Mouse (Mus musculus): ENCODE measurements around the gene Rragc. TPM values are rescaled to one million over a fixed set of nuclear protein-coding genes. Genes with fewer than 3 reads are reported as not detected.

Gene Rragc
- total RNA-seq, 2 experiments from 2014 or later = 47.4 to 52.6 TPM

DNA sequence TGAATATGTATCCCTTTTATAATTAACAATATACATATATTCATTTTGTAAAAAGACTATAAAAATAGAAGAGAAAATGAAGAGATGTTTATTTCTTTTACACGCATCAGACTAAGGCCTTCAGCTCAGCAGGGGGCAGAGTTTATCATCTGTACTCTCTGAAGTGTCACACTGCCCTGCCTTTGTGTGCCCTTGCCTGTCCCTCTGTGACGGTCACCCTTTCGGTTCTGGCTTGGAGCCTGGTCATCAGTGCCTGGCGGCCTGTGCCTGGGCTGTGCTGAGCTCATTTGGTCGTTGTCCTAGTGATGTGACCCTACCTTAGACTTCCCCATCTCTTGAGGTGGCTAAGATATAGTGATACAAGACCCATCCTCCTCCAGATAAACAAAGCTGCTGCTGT is 29.9 kb downstream of the Rragc start:
- intact Hi-C loops (cut with DNase I) = no loop called here
- no peak for DNase-seq (ENCODE audit: extremely low spot score in 1 of 2, low spot score in 2 of 2)

DNA sequence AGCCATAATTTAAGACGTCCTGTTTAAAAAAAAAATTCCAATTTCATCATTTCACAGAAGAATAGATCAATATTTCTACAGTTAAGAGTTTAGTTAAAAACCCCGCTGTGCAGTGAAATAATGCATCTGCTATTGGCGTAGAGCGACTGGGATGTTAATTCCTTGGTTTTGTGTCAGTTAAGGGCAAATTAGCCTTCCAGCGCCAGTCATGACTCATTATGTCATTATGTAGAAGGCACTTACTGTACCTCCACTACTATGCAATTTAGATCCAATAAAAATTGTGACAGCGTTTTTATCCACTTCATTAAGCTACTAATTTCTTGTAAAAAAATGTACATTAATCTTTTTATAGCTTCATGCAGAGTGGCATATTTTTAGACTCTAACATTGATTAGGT is 31.7 kb downstream of the Rragc start:
- intact Hi-C loops (cut with DNase I) = no loop called here

DNA sequence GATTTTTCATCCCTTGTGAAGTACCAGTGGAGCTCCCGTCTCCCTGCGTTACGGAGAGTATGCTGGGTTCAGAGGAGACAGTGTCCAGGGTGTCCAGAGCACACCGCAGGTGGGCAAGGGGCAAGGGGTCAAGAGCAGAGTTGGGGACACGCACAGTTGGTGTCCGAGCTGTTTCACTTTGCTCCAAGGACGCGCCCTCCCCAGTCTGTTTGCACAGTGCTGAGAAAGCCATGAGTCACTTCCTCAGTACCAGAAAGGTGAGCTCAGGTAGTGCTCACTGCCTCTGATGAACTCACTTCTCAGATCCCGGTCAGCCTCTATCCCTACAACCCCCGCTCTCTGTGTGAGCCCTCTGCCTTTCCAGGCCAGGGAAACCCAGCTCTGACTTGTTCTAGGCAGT is 32.4 kb downstream of the Rragc start:
- intact Hi-C loops (cut with DNase I) = loop anchor here (10.0 kb wide), 1 partner anchor 445 kb away; no protein-coding TSS in a partner anchor
- DNase-seq (ENCODE audit: extremely low spot score in 1 of 2, low spot score in 2 of 2) = no peak

More for the DNA sequence above, 31.7 kb downstream of the Rragc start:
- DNase-seq (ENCODE audit: extremely low spot score in 1 of 2, low spot score in 2 of 2) = no peak

DNA sequence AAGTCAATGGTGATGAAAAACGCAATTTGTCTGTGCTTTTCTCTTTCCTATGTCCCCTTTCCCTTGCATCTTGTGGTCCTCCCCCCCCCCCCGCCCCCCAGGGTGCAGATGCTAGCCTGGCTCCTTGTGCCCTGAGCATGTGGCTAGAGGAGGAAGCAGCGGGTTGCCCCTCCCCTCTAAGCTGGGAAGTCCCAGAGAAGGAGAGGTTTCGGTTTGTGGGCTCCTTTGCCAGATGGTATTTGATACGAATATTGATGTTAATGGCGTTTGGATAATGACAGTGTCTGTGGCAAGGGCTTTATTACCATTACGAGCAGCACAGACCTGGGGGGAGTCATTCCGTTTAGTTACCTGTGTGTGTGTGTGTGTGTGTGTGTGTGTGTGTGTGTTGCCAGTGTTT is 34.8 kb downstream of the Rragc start:
- no peak for DNase-seq (ENCODE audit: extremely low spot score in 1 of 2, low spot score in 2 of 2)
- intact Hi-C loops (cut with DNase I) = loop anchor here (10.0 kb wide), 1 partner anchor 443 kb away; no protein-coding TSS in a partner anchor

DNA sequence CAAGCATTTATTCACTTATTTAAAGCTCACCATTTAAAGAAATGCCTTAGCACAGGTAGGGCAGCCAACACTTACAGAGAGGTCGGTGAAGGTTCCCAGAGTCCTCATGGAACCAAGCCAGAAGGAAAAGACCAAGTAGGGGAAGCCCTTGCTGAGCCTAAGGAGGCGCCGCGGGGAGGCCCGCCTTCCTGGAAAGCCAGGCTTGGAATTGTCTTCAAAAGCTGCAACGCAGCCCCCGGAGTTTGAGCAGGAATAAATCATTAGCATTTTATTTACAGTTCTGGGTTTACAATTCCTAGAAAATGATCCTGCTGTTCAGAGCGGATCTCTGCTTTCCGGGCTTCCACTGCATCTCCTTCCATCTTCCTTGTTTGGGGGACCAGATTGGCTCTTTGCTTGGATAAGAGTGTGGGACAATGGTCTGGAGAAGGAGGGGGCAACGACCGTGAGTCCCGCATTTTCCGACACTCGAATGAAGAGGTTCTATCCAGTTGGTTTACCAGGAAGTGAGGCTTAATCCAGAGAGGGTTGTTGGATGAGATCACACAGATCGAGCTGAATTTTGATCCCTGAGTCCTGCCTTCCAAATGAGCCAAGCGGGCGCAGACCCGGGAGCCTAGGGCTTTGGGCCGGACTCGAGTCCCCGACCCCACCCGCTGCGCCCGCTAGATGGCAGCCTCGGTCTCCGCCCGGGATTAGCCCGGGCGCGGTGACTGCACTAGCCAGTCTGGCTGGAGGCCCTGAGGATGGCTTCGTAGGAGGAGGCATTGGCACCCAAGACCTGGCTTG is 39.7 kb downstream of the Rragc start:
- DNase-seq (ENCODE audit: extremely low spot score in 1 of 2, low spot score in 2 of 2) = peak; percentile 52 to 86

DNA sequence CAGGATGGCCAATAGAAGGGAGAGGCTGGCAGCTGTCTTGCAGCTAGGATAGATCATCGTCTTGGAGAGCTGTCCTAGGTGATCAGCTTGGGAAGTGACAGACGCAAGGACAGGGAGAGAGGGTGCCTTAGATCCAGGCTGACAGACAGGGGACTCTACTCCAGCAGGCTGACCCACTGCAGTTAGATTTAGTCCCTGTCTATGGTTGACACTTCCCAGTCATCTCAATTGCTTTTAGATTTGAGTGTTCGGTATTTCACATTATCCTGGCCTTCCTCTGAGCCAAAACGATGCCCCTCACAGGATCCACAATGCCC is 40.2 kb downstream of the Rragc start:
- intact Hi-C loops (cut with DNase I) = loop anchor here (5.0 to 10.0 kb wide), 3 partner anchors 240 to 715 kb away; no protein-coding TSS in a partner anchor
- DNase-seq (ENCODE audit: extremely low spot score in 1 of 2, low spot score in 2 of 2) = no peak

More for the DNA sequence above, 39.7 kb downstream of the Rragc start:
- intact Hi-C loops (cut with DNase I) = loop anchor here (5.0 to 10.0 kb wide), 3 partner anchors 240 to 715 kb away; no protein-coding TSS in a partner anchor

DNA sequence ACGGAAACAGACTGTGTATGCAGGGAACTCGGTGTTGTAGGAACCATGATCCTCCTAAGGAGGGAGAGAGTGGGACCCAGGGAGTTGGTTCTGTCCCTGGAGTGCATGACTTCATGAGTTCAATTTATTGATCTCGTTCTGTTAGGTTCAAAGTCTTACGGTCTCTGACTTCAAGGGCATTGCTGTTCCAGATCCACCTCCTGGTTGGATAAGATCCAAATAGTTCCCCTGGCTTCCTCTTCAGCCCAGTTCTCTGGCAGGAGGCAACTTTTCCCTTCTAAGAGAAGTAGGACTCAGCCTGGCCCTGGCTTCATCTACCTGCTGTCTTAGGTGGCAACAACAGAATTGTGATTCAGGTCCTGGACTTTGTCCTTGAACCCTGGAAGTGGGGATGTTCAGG is 40.6 kb downstream of the Rragc start:
- intact Hi-C loops (cut with DNase I) = loop anchor here (5.0 to 10.0 kb wide), 3 partner anchors 239 to 714 kb away; no protein-coding TSS in a partner anchor
- DNase-seq (ENCODE audit: extremely low spot score in 1 of 2, low spot score in 2 of 2) = no peak

DNA sequence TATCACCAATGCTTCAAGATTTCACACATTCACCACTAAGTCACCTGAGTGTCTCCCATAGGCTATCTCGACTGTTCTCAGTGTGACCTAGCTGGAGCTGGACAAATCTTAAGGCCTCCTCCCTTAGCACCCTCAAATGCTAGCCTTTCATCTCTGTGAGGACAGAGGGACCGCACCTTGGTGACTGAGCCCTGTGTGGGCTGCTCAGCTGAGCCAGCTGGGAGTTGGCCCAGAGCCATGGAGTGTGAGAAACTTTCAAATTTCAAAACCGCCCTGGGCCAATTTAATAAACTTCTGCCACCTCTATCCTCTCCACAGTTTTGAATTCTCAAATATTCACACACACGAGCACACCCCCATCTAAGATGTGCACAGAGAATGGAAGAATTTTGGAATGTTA is 43.7 kb downstream of the Rragc start:
- intact Hi-C loops (cut with DNase I) = no loop called here
- DNase-seq (ENCODE audit: extremely low spot score in 1 of 2, low spot score in 2 of 2) = peak in 1 of 2 experiments; percentile 47

DNA sequence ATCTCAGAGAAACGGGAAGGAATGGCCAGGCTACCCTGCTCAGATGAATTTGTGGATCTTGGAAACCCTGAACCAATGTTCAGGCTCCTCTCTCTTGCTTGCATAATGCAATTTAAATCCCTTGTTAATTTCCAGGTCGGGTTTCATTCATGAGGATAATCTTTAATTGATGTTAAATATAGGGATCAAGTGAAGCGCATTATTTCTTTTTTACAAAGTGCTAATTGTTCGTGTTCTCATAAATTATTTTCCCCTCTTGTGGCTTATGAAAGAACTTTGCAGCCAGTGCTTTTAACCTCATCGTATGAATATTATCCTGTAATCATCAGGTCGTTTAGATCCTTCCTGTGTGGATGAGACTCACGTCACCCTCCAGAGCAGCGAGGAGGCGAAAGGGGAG is 45.5 kb downstream of the Rragc start:
- intact Hi-C loops (cut with DNase I) = no loop called here
- no peak for DNase-seq (ENCODE audit: extremely low spot score in 1 of 2, low spot score in 2 of 2)

DNA sequence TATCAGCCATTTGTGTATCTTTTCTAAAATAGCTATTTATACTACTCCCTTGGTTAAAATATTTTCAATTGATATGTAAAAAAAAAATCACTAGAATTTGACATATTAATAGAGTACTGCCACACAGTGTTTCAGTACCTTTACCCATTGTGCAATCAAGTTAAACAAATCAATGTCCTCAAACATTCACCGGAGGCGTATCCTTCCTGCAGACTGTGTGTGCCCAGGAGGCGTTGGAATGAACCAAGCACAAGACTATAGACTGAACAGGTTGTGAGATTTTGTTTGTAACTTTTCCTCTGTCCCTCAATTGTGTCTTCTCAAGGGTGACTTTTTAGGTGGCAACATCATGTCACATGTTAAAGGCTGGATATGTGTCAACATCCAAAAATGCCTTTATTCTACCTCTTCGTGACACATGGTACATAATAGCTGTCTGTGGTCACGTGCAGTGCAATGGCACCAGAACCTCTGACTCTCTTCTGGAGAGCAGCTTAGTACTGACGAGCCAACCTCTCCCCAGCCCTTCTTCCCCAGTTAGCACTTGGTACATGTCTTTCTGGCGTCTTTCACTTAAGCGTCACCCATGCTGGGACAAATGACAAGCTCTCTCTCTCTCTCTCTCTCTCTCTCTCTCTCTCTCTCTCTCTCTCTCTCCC is 51.5 kb downstream of the Rragc start:
- intact Hi-C loops (cut with DNase I) = no loop called here
- no peak for DNase-seq (ENCODE audit: extremely low spot score in 1 of 2, low spot score in 2 of 2)

DNA sequence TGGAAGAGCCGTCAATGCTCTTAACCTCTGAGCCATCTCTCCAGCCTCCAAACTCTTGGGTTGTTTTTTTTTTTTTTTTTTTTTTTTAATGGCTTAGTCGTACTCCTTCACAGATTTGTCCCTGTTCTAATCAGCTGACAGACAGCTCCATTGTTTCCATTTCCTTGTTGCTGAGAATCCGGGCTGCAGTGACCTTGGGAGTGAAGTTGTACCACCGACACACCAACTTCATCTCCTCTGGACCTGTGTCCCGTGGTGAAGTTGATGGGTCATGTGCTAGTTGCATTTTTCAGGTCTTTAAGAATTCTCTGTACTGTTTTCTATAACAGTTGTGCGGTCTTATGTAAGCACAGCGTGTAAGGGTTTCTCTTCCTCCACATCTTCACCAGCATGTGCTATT is 52.2 kb downstream of the Rragc start:
- intact Hi-C loops (cut with DNase I) = no loop called here
- DNase-seq (ENCODE audit: extremely low spot score in 1 of 2, low spot score in 2 of 2) = no peak

DNA sequence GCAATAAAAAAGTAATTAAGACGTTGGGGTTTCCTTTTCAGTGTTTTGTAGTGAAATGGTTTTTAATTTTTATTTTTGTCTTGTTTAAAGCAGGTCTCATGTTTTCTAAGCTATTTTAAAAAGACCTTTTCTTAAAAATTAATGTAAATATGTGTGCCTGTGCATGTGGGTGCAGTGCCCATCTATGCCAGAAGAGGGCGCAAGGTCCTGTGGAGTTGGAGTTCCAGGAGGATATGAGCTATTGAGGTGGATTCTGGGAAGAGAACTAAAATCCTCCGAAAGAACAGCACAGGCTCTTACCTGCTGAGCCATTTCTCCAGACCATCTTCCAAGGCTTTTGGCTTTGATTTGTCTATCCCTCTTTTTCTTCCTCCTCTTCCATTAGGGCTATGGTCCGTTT is 53.8 kb downstream of the Rragc start:
- no peak for DNase-seq (ENCODE audit: extremely low spot score in 1 of 2, low spot score in 2 of 2)
- intact Hi-C loops (cut with DNase I) = loop anchor here (5.0 kb wide), 1 partner anchor 171 kb away; no protein-coding TSS in a partner anchor

DNA sequence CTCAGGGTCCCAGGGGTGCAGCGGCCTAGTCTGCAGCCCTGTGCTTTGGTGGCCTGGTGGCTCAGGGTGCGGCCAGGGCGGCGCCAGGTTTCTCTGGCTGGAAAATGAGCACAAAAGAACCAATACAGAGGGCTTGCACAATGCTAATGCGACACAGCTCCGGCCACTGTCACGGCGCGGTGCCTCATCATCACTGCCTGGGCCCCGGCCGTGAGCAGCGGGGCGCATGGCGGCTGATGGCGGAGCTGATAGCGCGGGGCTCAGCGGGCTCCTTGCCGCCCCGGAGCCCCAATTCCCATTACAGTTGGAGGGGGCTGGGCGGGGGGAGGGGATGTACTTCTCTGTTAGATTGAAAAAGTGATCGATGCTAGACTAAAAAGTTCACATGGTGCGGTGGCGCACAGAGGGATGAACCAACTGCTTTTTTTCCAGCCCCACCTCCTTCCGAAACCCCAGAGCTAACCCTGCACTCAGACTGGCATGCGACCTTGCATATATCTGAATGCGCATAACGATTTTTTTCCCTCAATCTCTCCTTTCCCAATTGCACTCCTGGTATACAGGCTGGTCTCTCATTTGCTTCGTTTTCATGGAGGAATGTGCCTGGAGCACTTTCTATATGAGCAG is 55.3 kb downstream of the Rragc start:
- intact Hi-C loops (cut with DNase I) = loop anchor here (5.0 kb wide), 1 partner anchor 170 kb away; no protein-coding TSS in a partner anchor
- no peak for DNase-seq (ENCODE audit: extremely low spot score in 1 of 2, low spot score in 2 of 2)

DNA sequence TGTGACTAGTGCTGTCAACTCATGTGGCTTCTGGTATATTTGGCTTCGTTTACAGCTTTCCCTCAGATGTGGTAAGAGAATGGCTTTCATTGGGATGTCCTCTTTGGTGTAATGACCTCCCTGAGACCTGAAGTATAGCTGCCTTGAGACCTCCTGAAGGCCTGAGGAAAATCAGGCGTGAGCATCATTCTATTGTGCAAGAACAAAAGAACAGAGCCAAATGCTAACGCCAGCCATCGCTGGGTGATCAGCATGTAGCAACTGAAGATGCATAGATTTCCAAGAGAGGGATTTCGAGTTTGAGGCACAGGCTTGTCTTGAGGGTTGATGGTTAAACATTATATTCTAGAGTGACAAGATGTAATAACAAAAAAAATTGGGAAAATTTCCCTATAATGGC is 64.9 kb downstream of the Rragc start:
- intact Hi-C loops (cut with DNase I) = no loop called here
- no peak for DNase-seq (ENCODE audit: extremely low spot score in 1 of 2, low spot score in 2 of 2)

Other genes with a start within 250 kb of the Rragc start
- gene Macf1, start 233.1 kb upstream of the Rragc start, total RNA-seq (2021) = 100 to 1,000 TPM; 243 to 256 TPM
- gene Ndufs5, start 199.2 kb upstream of the Rragc start, total RNA-seq (2021) = 100 to 1,000 TPM; 174 to 179 TPM
- 10 to 100 TPM; 58.9 to 62.1 TPM for gene Akirin1, start 167.1 kb upstream of the Rragc start, total RNA-seq (2021)
- 1 to 10 TPM; 1.1 to 1.2 TPM for gene Rhbdl2, start 129.6 kb upstream of the Rragc start, total RNA-seq (2021)
- gene 4933427I04Rik, start 57.8 kb upstream of the Rragc start, total RNA-seq (2021) = not detected
- gene Mycbp, start 12.6 kb upstream of the Rragc start, total RNA-seq (2021) = 10 to 100 TPM; 14.2 to 14.8 TPM
- gene 4930535I16Rik, start 576 bp downstream of the Rragc start, total RNA-seq (2021) = not detected